Mouse (Mus musculus) CH12.LX (cell line): Measurements from ENCODE around the gene Gm3404.
"Not testable (repeated sequence)": the region's sequence is repeated elsewhere in the genome, so short reads cannot be mapped to it uniquely, and the experiment has no call there.

Experiments
- CTCF ChIP-seq, 2 experiments: IDR thresholded peaks in 1 of 2; conservative IDR thresholded peaks in 1 of 2; 2 replicates each; pipeline ENCODE4 v1.5.1; 2011 to 2012; ENCODE audit warnings: low read depth in 2 of 2, low read length in 2 of 2, improper control_type of control experiment in 1 of 2, inconsistent platforms in 1 of 2, mild to moderate bottlenecking in 1 of 2, moderate library complexity in 1 of 2
- POLR2A ChIP-seq: IDR thresholded peaks from 2 replicates; pipeline ENCODE4 v1.6.1; 2011; ENCODE audit warnings: low read depth, mild to moderate bottlenecking, improper control_type of control experiment, low read length
- TCF12 ChIP-seq: IDR thresholded peaks from 2 replicates; pipeline ENCODE4 v1.6.1; 2014; ENCODE audit warnings: low read depth, mild to moderate bottlenecking, inconsistent platforms, low read length, improper control_type of control experiment
- ZNF384 ChIP-seq: IDR thresholded peaks from 2 replicates; pipeline ENCODE4 v1.6.1; 2012; ENCODE audit warnings: low read depth, low read length, improper control_type of control experiment, inconsistent platforms

GRCm38 (mm10) chr5:146479564-146479963 lies 46.0 kb upstream of the Gm3404 start:
- peak; percentile 49 to 50; a peak in 3 of 4 replicates for TF ChIP-seq CTCF (conservative IDR thresholded peaks at IDR 0.05 in 1 of 2, IDR thresholded peaks at IDR 0.05 in 1 of 2; ENCODE audit: low read depth in 2 of 2, low read length in 2 of 2)
- not testable (repeated sequence) for TF ChIP-seq POLR2A, TCF12, ZNF384
